ENCODE assay signal across 11 mouse cellular contexts in the genomic region with DNA sequence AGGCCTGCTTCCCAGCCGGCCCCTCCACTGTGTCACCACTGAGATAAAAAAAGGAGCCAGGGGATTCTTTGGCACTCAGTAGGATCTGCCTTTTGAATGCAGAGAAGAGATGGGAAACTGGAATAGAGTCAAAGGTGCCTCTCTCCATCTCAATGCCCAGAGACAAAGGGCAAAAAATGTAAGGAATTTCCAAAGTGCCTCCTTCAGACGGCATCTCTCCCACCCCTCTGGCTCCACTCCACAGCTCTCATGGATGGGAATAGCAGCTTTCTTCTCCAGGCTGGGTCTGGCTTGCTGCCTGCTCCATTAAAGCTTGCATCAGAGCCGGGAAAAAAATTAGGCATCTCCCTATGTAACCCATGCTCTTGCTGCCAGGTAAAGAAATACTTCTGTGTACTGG. TPM values are rescaled to one million over a fixed set of nuclear protein-coding genes. Genes with fewer than 3 reads are reported as not detected.
DNase-seq lines count a peak whose midpoint lies in the region; ATAC-seq and TF ChIP-seq lines count a peak whose summit lies in the region.
"Had no signal": no experiment of that assay in that cellular context is flagged by ENCODE, and none has a peak within 500 bp of the region (broad histone marks: within the 10 kb centered on the region; RNA-seq: fewer than 3 reads in every experiment).

No protein-coding gene starts in this region.

- no peaks in the 10 kb centered on the region for H3K9me3 ChIP-seq in kidney, postnatal 0 days (replicated peaks; ENCODE audit: low read length)
- H3K9me3 ChIP-seq in kidney, embryonic 15.5 days (replicated peaks) = no peaks in the 10 kb centered on the region
- H3K9me3 ChIP-seq in forebrain, postnatal 0 days (ENCODE audit: low read length) = no peaks in the 10 kb centered on the region
- no peaks in the 10 kb centered on the region for H3K9me3 ChIP-seq in midbrain, embryonic 14.5 days (ENCODE audit: control insufficient read depth, low read length)
- H3K9me3 ChIP-seq in liver, postnatal 0 days (ENCODE audit: low read length) = no peaks in the 10 kb centered on the region
- H3K9me3 ChIP-seq: stomach, embryonic 15.5 days had no signal

- H3K4me3 ChIP-seq in kidney, postnatal 0 days (replicated peaks; ENCODE audit: low read depth, low read length) = no peak overlapping the region
- no peak overlapping the region for H3K4me3 ChIP-seq in kidney, embryonic 15.5 days (replicated peaks)
- H3K4me3 ChIP-seq in forebrain, postnatal 0 days (ENCODE audit: low read depth, low read length) = no peak overlapping the region
- H3K4me3 ChIP-seq in midbrain, embryonic 14.5 days (replicated peaks; ENCODE audit: low read depth, low read length) = no peak overlapping the region
- no peak overlapping the region for H3K4me3 ChIP-seq in liver, postnatal 0 days (ENCODE audit: low read depth, low read length)
- H3K4me3 ChIP-seq: stomach, embryonic 15.5 days had no signal

- TF ChIP-seq CTCF in kidney, postnatal 0 days (IDR thresholded peaks at IDR 0.05; ENCODE audit: low read depth) = no peak
- no peak for TF ChIP-seq CTCF in forebrain, postnatal 0 days (IDR thresholded peaks at IDR 0.05; ENCODE audit: low read depth)
- TF ChIP-seq CTCF in liver, postnatal 0 days (IDR thresholded peaks at IDR 0.05; ENCODE audit: low read depth) = no peak

- ATAC-seq in kidney, postnatal 0 days (replicated peaks; ENCODE audit: low FRiP score, low read depth) = no peak
- no peak for ATAC-seq in kidney, embryonic 15.5 days (replicated peaks; ENCODE audit: low FRiP score)
- no peak; the same call in 1 of the 2 replicates for ATAC-seq in forebrain, postnatal 0 days
- no peak for ATAC-seq in midbrain, embryonic 14.5 days (ENCODE audit: low FRiP score, low TSS enrichment)
- no peak for ATAC-seq in liver, postnatal 0 days

- no peak overlapping the region for H3K27ac ChIP-seq in kidney, postnatal 0 days
- no peak overlapping the region for H3K27ac ChIP-seq in kidney, embryonic 15.5 days
- H3K27ac ChIP-seq in forebrain, postnatal 0 days (ENCODE audit: low read depth, low read length) = no peak overlapping the region
- H3K27ac ChIP-seq in midbrain, embryonic 14.5 days (replicated peaks; ENCODE audit: low read depth, low read length) = no peak overlapping the region
- H3K27ac ChIP-seq in liver, postnatal 0 days (ENCODE audit: low read depth) = no peak overlapping the region
- H3K27ac ChIP-seq: stomach, embryonic 15.5 days had no signal

- peak; percentile 20 for DNase-seq in kidney, postnatal 0 days (ENCODE audit: low spot score)
- peak; percentile 71 for DNase-seq in brain, adult 2 months (ENCODE audit: low read depth, low spot score)
- DNase-seq in forebrain, postnatal 0 days = peak; percentile 74
- peak; percentile 45 for DNase-seq in midbrain, embryonic 14.5 days
- DNase-seq in spleen, postnatal 10 days (ENCODE audit: low spot score in 2 of 2) = no peak
- DNase-seq in liver, postnatal 0 days = no peak
- no peak for DNase-seq in ovary, postnatal 36 days (ENCODE audit: low spot score)
- DNase-seq: cerebellum, postnatal 25 days; layer of hippocampus, postnatal 36 days had no signal

- no peaks in the 10 kb centered on the region for H3K27me3 ChIP-seq in kidney, postnatal 0 days (ENCODE audit: insufficient read depth, low read length)
- no peaks in the 10 kb centered on the region for H3K27me3 ChIP-seq in kidney, embryonic 15.5 days
- no peaks in the 10 kb centered on the region for H3K27me3 ChIP-seq in forebrain, postnatal 0 days (ENCODE audit: insufficient read depth, low read length)
- H3K27me3 ChIP-seq in midbrain, embryonic 14.5 days (ENCODE audit: control insufficient read depth, insufficient read depth, low read length) = no peaks in the 10 kb centered on the region
- no peaks in the 10 kb centered on the region for H3K27me3 ChIP-seq in liver, postnatal 0 days (ENCODE audit: insufficient read depth, low read length)
- H3K27me3 ChIP-seq: stomach, embryonic 15.5 days had no signal

- H3K4me2 ChIP-seq in kidney, postnatal 0 days (ENCODE audit: low read length) = no peak overlapping the region
- H3K4me2 ChIP-seq in kidney, embryonic 15.5 days = no peak overlapping the region
- no peak overlapping the region for H3K4me2 ChIP-seq in forebrain, postnatal 0 days (ENCODE audit: low read depth)
- no peak overlapping the region for H3K4me2 ChIP-seq in midbrain, embryonic 14.5 days (ENCODE audit: low read length)
- H3K4me2 ChIP-seq in liver, postnatal 0 days (ENCODE audit: low read depth, low read length) = no peak overlapping the region
- H3K4me2 ChIP-seq: stomach, embryonic 15.5 days had no signal

- 33% methylated on average over 3 of the region's 3 CpGs for WGBS in kidney, postnatal 0 days
- WGBS in kidney, embryonic 15.5 days = 41% methylated on average over 3 of the region's 3 CpGs
- WGBS in forebrain, postnatal 0 days = 7% methylated on average over 3 of the region's 3 CpGs
- WGBS in midbrain, embryonic 14.5 days = 11% methylated on average over 3 of the region's 3 CpGs
- 72% methylated on average over 3 of the region's 3 CpGs for WGBS in liver, postnatal 0 days (ENCODE audit: insufficient replicate concordance)

- no peaks in the 10 kb centered on the region for H3K36me3 ChIP-seq in kidney, postnatal 0 days (ENCODE audit: insufficient read depth, low read length)
- H3K36me3 ChIP-seq in kidney, embryonic 15.5 days = no peaks in the 10 kb centered on the region
- no peaks in the 10 kb centered on the region for H3K36me3 ChIP-seq in forebrain, postnatal 0 days (ENCODE audit: insufficient read depth)
- no peaks in the 10 kb centered on the region for H3K36me3 ChIP-seq in midbrain, embryonic 14.5 days (ENCODE audit: control insufficient read depth, insufficient read depth, low read length)
- no peaks in the 10 kb centered on the region for H3K36me3 ChIP-seq in liver, postnatal 0 days (replicated peaks; ENCODE audit: insufficient read depth, low read length)
- H3K36me3 ChIP-seq: stomach, embryonic 15.5 days had no signal

- H3K9ac ChIP-seq in kidney, postnatal 0 days (ENCODE audit: low read depth, low read length) = no peak overlapping the region
- no peak overlapping the region for H3K9ac ChIP-seq in kidney, embryonic 15.5 days
- H3K9ac ChIP-seq in forebrain, postnatal 0 days = no peak overlapping the region
- no peak overlapping the region for H3K9ac ChIP-seq in midbrain, embryonic 14.5 days (replicated peaks; ENCODE audit: low read length)
- H3K9ac ChIP-seq in liver, postnatal 0 days (replicated peaks) = no peak overlapping the region
- H3K9ac ChIP-seq: stomach, embryonic 15.5 days had no signal

- no peak for TF ChIP-seq EP300 in liver, postnatal 0 days (IDR thresholded peaks at IDR 0.05; ENCODE audit: low read depth)

- peaks cover 18% of the 10 kb centered on the region for H3K4me1 ChIP-seq in kidney, postnatal 0 days (replicated peaks; ENCODE audit: insufficient read depth, low read length)
- peaks cover 38% of the 10 kb centered on the region for H3K4me1 ChIP-seq in kidney, embryonic 15.5 days
- peaks cover 10% of the 10 kb centered on the region for H3K4me1 ChIP-seq in forebrain, postnatal 0 days (ENCODE audit: insufficient read depth)
- peaks cover 21% of the 10 kb centered on the region for H3K4me1 ChIP-seq in midbrain, embryonic 14.5 days (ENCODE audit: control insufficient read depth, insufficient read depth, low read length)
- peaks cover 6% of the 10 kb centered on the region for H3K4me1 ChIP-seq in liver, postnatal 0 days (ENCODE audit: insufficient read depth)

RNA-seq across cellular contexts. Expression of gene Podxl, which starts 37.4 kb away (rescaled TPM):
- 83.3 and 85.5 TPM in 2 replicates for polyA plus RNA-seq in kidney, postnatal 0 days (2015; fragmentation: Nextera tagmentation; extraction: Ambion mirVana)
- polyA plus RNA-seq in kidney, embryonic 15.5 days (2015; fragmentation: Nextera tagmentation; extraction: Ambion mirVana) = 62.1 and 65.3 TPM in 2 replicates
- total RNA-seq in forebrain, postnatal 0 days (2014; rRNA removed) = 14.9 and 18.7 TPM in 2 replicates
- 7.2 and 8.9 TPM in 2 replicates for polyA plus RNA-seq in forebrain, postnatal 0 days (2015; fragmentation: Nextera tagmentation; extraction: Ambion mirVana)
- 6.7 and 10.3 TPM in 2 replicates for polyA plus RNA-seq in midbrain, embryonic 14.5 days (2014; fragmentation: Nextera tagmentation; extraction: Ambion mirVana)
- polyA plus RNA-seq in liver, postnatal 0 days (2015; fragmentation: Nextera tagmentation; extraction: Ambion mirVana) = 1.5 and 2.8 TPM in 2 replicates

Comparison
In these comparisons a context has a peak if more than half of its experiments do, and no peak if none do; other contexts are left out.
1. DNase-seq: peak in kidney, postnatal 0 days (single experiment), brain, adult 2 months (single experiment), forebrain, postnatal 0 days (single experiment) and midbrain, embryonic 14.5 days (single experiment); none in spleen, postnatal 10 days (0 of 2), liver, postnatal 0 days (single experiment) and ovary, postnatal 36 days (single experiment).